Mouse (Mus musculus) limb, embryonic 14.5 days (tissue): Measurements from ENCODE around the gene Olfr809. TPM values are rescaled to one million over a fixed set of nuclear protein-coding genes. Genes with fewer than 3 reads are reported as not detected.

Source experiments
- ATAC-seq: fragments of 200-750 bp; cut with Nextera tagmentation; 2 replicates; pipeline ENCODE4 v1.8.0; 2017; ENCODE audit warnings: low read depth, moderate number of reproducible peaks, moderate TSS enrichment; ENCODE audit not compliant: low FRiP score
- DNase-seq: peaks from one replicate; pipeline ENCODE4 v3.0.0-alpha.2; 2015; ENCODE audit warnings: low spot score
- H3K27ac ChIP-seq: fragments of 300-500 bp; sonication (generic); replicated peaks from 2 replicates; pipeline ENCODE4 v1.5.1; 2014; ENCODE audit warnings: low read depth, mild to moderate bottlenecking, low read length, moderate library complexity, mixed read lengths
- H3K27me3 ChIP-seq: fragments of 300-500 bp; sonication (generic); 2 replicates; pipeline ENCODE4 v1.6.1; 2014; ENCODE audit warnings: low read length, mixed read lengths; ENCODE audit not compliant: control insufficient read depth, insufficient read depth
- H3K36me3 ChIP-seq: fragments of 300-500 bp; sonication (generic); 2 replicates; pipeline ENCODE4 v1.6.1; 2014; ENCODE audit warnings: mild to moderate bottlenecking, low read length, moderate library complexity, mixed read lengths; ENCODE audit not compliant: control insufficient read depth, insufficient read depth
- H3K4me1 ChIP-seq: fragments of 300-500 bp; sonication (generic); 2 replicates; pipeline ENCODE4 v1.6.1; 2014; ENCODE audit warnings: antibody characterized with exemption, low read length, mixed read lengths; ENCODE audit not compliant: control insufficient read depth, insufficient read depth
- H3K4me2 ChIP-seq: fragments of 300-500 bp; sonication (generic); replicated peaks from 2 replicates; pipeline ENCODE4 v1.6.1; 2014; ENCODE audit warnings: low read depth, mild to moderate bottlenecking, low read length, moderate library complexity; ENCODE audit not compliant: severe bottlenecking
- H3K4me3 ChIP-seq: fragments of 300-500 bp; sonication (generic); replicated peaks from 2 replicates; pipeline ENCODE4 v1.5.1; 2014; ENCODE audit warnings: low read length
- H3K9ac ChIP-seq: fragments of 300-500 bp; sonication (generic); 2 replicates; pipeline ENCODE4 v1.6.1; 2014; ENCODE audit warnings: mild to moderate bottlenecking, low read depth, low read length, moderate library complexity; ENCODE audit not compliant: severe bottlenecking
- H3K9me3 ChIP-seq: fragments of 300-500 bp; sonication (generic); 2 replicates; pipeline ENCODE4 v1.6.1; 2016; ENCODE audit warnings: low read length; ENCODE audit not compliant: control insufficient read depth
- POLR2A ChIP-seq: fragments of 200-500 bp; IDR thresholded peaks from 2 replicates; pipeline ENCODE4 v1.8.0; 2012; ENCODE audit warnings: inconsistent platforms, mild to moderate bottlenecking, moderate library complexity, borderline replicate concordance; ENCODE audit not compliant: insufficient read depth, insufficient read length; ENCODE audit errors: extremely low read depth
- WGBS: fragments of 180-500 bp; shearing (Covaris S2); extraction: QIAGEN DNeasy Blood & Tissue Kit; methylation state at CpG from one replicate; pipeline ENCODE4 v1.1.7; 2014; 5-methylcytosine and 5-hydroxymethylcytosine counted together
- microRNA-seq: library from miRNA; unstranded; fragments of <30 nt; microRNA quantifications from one replicate; pipeline ENCODE4, GENCODE M21; 2016
- polyA plus RNA-seq, 2 experiments: library from polyadenylated mRNA; depleted of rRNA in 1 of 2; stranded (reverse) in 1 of 2; unstranded in 1 of 2; fragments of >200 nt; fragmentation: Nextera tagmentation in 1 of 2; extraction: Ambion mirVana in 1 of 2; gene quantifications; 2 replicates each; pipeline versions ENCODE4 v1.2.1 to v1.2.3; 2012 to 2014

The Olfr809 gene
- polyA plus RNA-seq, 2 experiments: not detected

DNA sequence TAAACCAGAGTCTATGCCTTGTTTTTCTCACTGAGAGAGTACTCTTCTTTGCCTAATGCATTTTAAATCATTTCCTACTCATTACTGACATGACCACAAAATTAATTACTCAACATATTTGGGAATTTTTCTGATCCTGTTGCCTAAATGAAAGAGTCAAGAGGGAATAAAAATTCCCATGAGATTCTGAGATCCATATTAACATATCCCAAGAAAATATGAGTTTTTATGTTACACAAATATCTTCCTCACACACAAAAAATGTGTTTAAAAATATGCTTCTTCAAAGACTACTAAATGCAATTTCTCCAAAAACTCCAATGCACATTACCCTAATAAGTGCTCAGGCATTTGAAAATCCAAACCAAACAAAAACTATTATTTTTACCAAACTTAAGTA, 20.4 kb downstream of the Olfr809 start, which contains the start of gene Olfr810:
TSS of gene Olfr810 (minus strand) at position 101 of the 400 bp plus-strand sequence.
- Histone ChIP-seq H3K36me3 (no peaks in the 10 kb centered on the region), H3K4me3 (no peak within 1 kb of the TSS), H3K9ac (no peak within 1 kb of the TSS), H3K4me1 (no peaks in the 10 kb centered on the region), H3K9me3 (no peaks in the 10 kb centered on the region), H3K4me2 (no peak within 1 kb of the TSS), H3K27ac (no peak within 1 kb of the TSS), H3K27me3 (no peaks in the 10 kb centered on the region)
- TF ChIP-seq POLR2A: no peak
- ATAC-seq: no peak
- no peak for DNase-seq

DNA sequence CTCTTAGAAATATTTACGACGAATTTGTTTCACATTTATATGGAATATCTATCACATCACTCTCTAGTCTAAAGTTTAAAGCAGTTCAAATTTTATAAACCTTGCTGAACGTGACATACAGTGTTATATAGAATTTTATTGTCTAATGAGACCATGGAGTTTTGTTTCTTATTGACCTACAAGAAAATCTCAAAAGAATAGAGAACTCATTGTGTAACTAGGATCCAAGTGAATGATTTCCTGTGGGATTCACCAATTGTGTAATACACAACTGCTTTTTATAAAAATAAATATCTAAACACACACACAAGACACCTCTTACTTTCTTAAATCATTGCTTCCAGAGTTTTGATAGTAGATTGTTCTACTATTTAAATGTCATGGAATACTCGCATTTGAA, 29.9 kb downstream of the Olfr809 start, which contains the start of gene Olfr811:
TSS of gene Olfr811 (minus strand) at position 101 of the 400 bp plus-strand sequence.
- no peak within 1 kb of the TSS for H3K4me3 ChIP-seq
- no peaks in the 10 kb centered on the region for H3K9me3 ChIP-seq
- DNase-seq: no peak
- no peak for TF ChIP-seq POLR2A
- no peaks in the 10 kb centered on the region for H3K36me3 ChIP-seq
- H3K4me1 ChIP-seq: no peaks in the 10 kb centered on the region
- 79% methylated on average over 4 of the region's 4 CpGs for WGBS
- H3K4me2 ChIP-seq: no peak within 1 kb of the TSS
- ATAC-seq: no peak
- H3K9ac ChIP-seq: no peak within 1 kb of the TSS
- H3K27ac ChIP-seq: no peak within 1 kb of the TSS
- no peaks in the 10 kb centered on the region for H3K27me3 ChIP-seq

Small RNA genes lying within 50 kb of the gene (microRNA-seq; reads per million reads assigned to microRNA genes)
- not detected for gene Gm24485

Other genes starting within 250 kb of the Olfr809 start
- not detected in 2 replicates for gene Olfr792, start 235.5 kb upstream of the Olfr809 start, polyA plus RNA-seq (2012; rRNA removed)
- not detected in 2 replicates for gene Olfr792, start 235.5 kb upstream of the Olfr809 start, polyA plus RNA-seq (2014; fragmentation: Nextera tagmentation; extraction: Ambion mirVana)
- not detected in 2 replicates for gene Olfr794, start 207.0 kb upstream of the Olfr809 start, polyA plus RNA-seq (2012; rRNA removed)
- gene Olfr794, start 207.0 kb upstream of the Olfr809 start, polyA plus RNA-seq (2014; fragmentation: Nextera tagmentation; extraction: Ambion mirVana): not detected in 2 replicates
- gene Olfr796, start 162.1 kb upstream of the Olfr809 start, polyA plus RNA-seq (2012; rRNA removed): not detected in 2 replicates
- gene Olfr796, start 162.1 kb upstream of the Olfr809 start, polyA plus RNA-seq (2014; fragmentation: Nextera tagmentation; extraction: Ambion mirVana): not detected in 2 replicates
- gene Olfr798, start 146.7 kb upstream of the Olfr809 start, polyA plus RNA-seq (2012; rRNA removed): not detected in 2 replicates
- not detected in 2 replicates for gene Olfr798, start 146.7 kb upstream of the Olfr809 start, polyA plus RNA-seq (2014; fragmentation: Nextera tagmentation; extraction: Ambion mirVana)
- not detected in 2 replicates for gene Olfr799, start 137.2 kb upstream of the Olfr809 start, polyA plus RNA-seq (2012; rRNA removed)
- not detected in 2 replicates for gene Olfr799, start 137.2 kb upstream of the Olfr809 start, polyA plus RNA-seq (2014; fragmentation: Nextera tagmentation; extraction: Ambion mirVana)
- gene Olfr800, start 116.9 kb upstream of the Olfr809 start, polyA plus RNA-seq (2012; rRNA removed): not detected in 2 replicates
- gene Olfr800, start 116.9 kb upstream of the Olfr809 start, polyA plus RNA-seq (2014; fragmentation: Nextera tagmentation; extraction: Ambion mirVana): not detected in 2 replicates
- not detected in 2 replicates for gene Olfr801, start 100.8 kb upstream of the Olfr809 start, polyA plus RNA-seq (2012; rRNA removed)
- not detected in 2 replicates for gene Olfr801, start 100.8 kb upstream of the Olfr809 start, polyA plus RNA-seq (2014; fragmentation: Nextera tagmentation; extraction: Ambion mirVana)
- gene Olfr802, start 86.5 kb upstream of the Olfr809 start, polyA plus RNA-seq (2012; rRNA removed): not detected in 2 replicates
- not detected in 2 replicates for gene Olfr802, start 86.5 kb upstream of the Olfr809 start, polyA plus RNA-seq (2014; fragmentation: Nextera tagmentation; extraction: Ambion mirVana)
- gene Olfr803, start 80.4 kb upstream of the Olfr809 start, polyA plus RNA-seq (2012; rRNA removed): not detected in 2 replicates
- gene Olfr803, start 80.4 kb upstream of the Olfr809 start, polyA plus RNA-seq (2014; fragmentation: Nextera tagmentation; extraction: Ambion mirVana): not detected in 2 replicates
- gene Olfr804, start 71.4 kb upstream of the Olfr809 start, polyA plus RNA-seq (2012; rRNA removed): not detected in 2 replicates
- not detected in 2 replicates for gene Olfr804, start 71.4 kb upstream of the Olfr809 start, polyA plus RNA-seq (2014; fragmentation: Nextera tagmentation; extraction: Ambion mirVana)
- not detected in 2 replicates for gene Olfr805, start 45.3 kb upstream of the Olfr809 start, polyA plus RNA-seq (2012; rRNA removed)
- gene Olfr805, start 45.3 kb upstream of the Olfr809 start, polyA plus RNA-seq (2014; fragmentation: Nextera tagmentation; extraction: Ambion mirVana): not detected in 2 replicates
- not detected in 2 replicates for gene Olfr806, start 32.7 kb upstream of the Olfr809 start, polyA plus RNA-seq (2012; rRNA removed)
- gene Olfr806, start 32.7 kb upstream of the Olfr809 start, polyA plus RNA-seq (2014; fragmentation: Nextera tagmentation; extraction: Ambion mirVana): not detected in 2 replicates
- gene Olfr807, start 16.8 kb upstream of the Olfr809 start, polyA plus RNA-seq (2012; rRNA removed): not detected in 2 replicates
- gene Olfr807, start 16.8 kb upstream of the Olfr809 start, polyA plus RNA-seq (2014; fragmentation: Nextera tagmentation; extraction: Ambion mirVana): not detected in 2 replicates
- not detected in 2 replicates for gene Olfr808, start 9.2 kb upstream of the Olfr809 start, polyA plus RNA-seq (2012; rRNA removed)
- gene Olfr808, start 9.2 kb upstream of the Olfr809 start, polyA plus RNA-seq (2014; fragmentation: Nextera tagmentation; extraction: Ambion mirVana): not detected in 2 replicates
- gene Olfr810, start 20.3 kb downstream of the Olfr809 start, polyA plus RNA-seq (2012; rRNA removed): not detected in 2 replicates
- not detected in 2 replicates for gene Olfr810, start 20.3 kb downstream of the Olfr809 start, polyA plus RNA-seq (2014; fragmentation: Nextera tagmentation; extraction: Ambion mirVana)
- not detected in 2 replicates for gene Olfr811, start 29.8 kb downstream of the Olfr809 start, polyA plus RNA-seq (2012; rRNA removed)
- not detected in 2 replicates for gene Olfr811, start 29.8 kb downstream of the Olfr809 start, polyA plus RNA-seq (2014; fragmentation: Nextera tagmentation; extraction: Ambion mirVana)
- not detected in 2 replicates for gene Olfr812, start 71.5 kb downstream of the Olfr809 start, polyA plus RNA-seq (2012; rRNA removed)
- not detected in 2 replicates for gene Olfr812, start 71.5 kb downstream of the Olfr809 start, polyA plus RNA-seq (2014; fragmentation: Nextera tagmentation; extraction: Ambion mirVana)
- gene Olfr813, start 80.7 kb downstream of the Olfr809 start, polyA plus RNA-seq (2012; rRNA removed): not detected in 2 replicates
- not detected in 2 replicates for gene Olfr813, start 80.7 kb downstream of the Olfr809 start, polyA plus RNA-seq (2014; fragmentation: Nextera tagmentation; extraction: Ambion mirVana)
- not detected in 2 replicates for gene Olfr814, start 105.2 kb downstream of the Olfr809 start, polyA plus RNA-seq (2012; rRNA removed)
- not detected in 2 replicates for gene Olfr814, start 105.2 kb downstream of the Olfr809 start, polyA plus RNA-seq (2014; fragmentation: Nextera tagmentation; extraction: Ambion mirVana)
- not detected in 2 replicates for gene Olfr815, start 131.2 kb downstream of the Olfr809 start, polyA plus RNA-seq (2012; rRNA removed)
- not detected in 2 replicates for gene Olfr815, start 131.2 kb downstream of the Olfr809 start, polyA plus RNA-seq (2014; fragmentation: Nextera tagmentation; extraction: Ambion mirVana)
- gene Olfr816, start 141.0 kb downstream of the Olfr809 start, polyA plus RNA-seq (2012; rRNA removed): not detected in 2 replicates
- gene Olfr816, start 141.0 kb downstream of the Olfr809 start, polyA plus RNA-seq (2014; fragmentation: Nextera tagmentation; extraction: Ambion mirVana): not detected in 2 replicates
- gene Olfr818, start 174.5 kb downstream of the Olfr809 start, polyA plus RNA-seq (2012; rRNA removed): not detected in 2 replicates
- gene Olfr818, start 174.5 kb downstream of the Olfr809 start, polyA plus RNA-seq (2014; fragmentation: Nextera tagmentation; extraction: Ambion mirVana): not detected in 2 replicates
- gene Olfr819, start 192.6 kb downstream of the Olfr809 start, polyA plus RNA-seq (2012; rRNA removed): not detected in 2 replicates
- gene Olfr819, start 192.6 kb downstream of the Olfr809 start, polyA plus RNA-seq (2014; fragmentation: Nextera tagmentation; extraction: Ambion mirVana): not detected in 2 replicates
- not detected in 2 replicates for gene Olfr247, start 201.5 kb downstream of the Olfr809 start, polyA plus RNA-seq (2012; rRNA removed)
- not detected in 2 replicates for gene Olfr247, start 201.5 kb downstream of the Olfr809 start, polyA plus RNA-seq (2014; fragmentation: Nextera tagmentation; extraction: Ambion mirVana)
- gene Gm10310, start 210.4 kb downstream of the Olfr809 start, polyA plus RNA-seq (2012; rRNA removed): not detected in 2 replicates
- gene Gm10310, start 210.4 kb downstream of the Olfr809 start, polyA plus RNA-seq (2014; fragmentation: Nextera tagmentation; extraction: Ambion mirVana): not detected in 2 replicates
- gene Olfr820, start 238.0 kb downstream of the Olfr809 start, polyA plus RNA-seq (2012; rRNA removed): not detected in 2 replicates
- gene Olfr820, start 238.0 kb downstream of the Olfr809 start, polyA plus RNA-seq (2014; fragmentation: Nextera tagmentation; extraction: Ambion mirVana): not detected in 2 replicates